Mouse (Mus musculus) E14TG2a.4 (cell line): ENCODE measurements around the gene D6Ertd527e.

Experiments used
- CTCF ChIP-seq: conservative IDR thresholded peaks from 2 replicates; pipeline ENCODE4 v1.5.1; 2014; ENCODE audit warnings: low read length
- NANOG ChIP-seq: IDR thresholded peaks from 2 replicates; pipeline ENCODE4 v1.6.1; 2014; ENCODE audit warnings: borderline replicate concordance, low read length, mixed read lengths
- POU5F1 ChIP-seq: IDR thresholded peaks from 2 replicates; pipeline ENCODE4 v1.6.1; 2014; ENCODE audit warnings: low read length, borderline replicate concordance

DNA sequence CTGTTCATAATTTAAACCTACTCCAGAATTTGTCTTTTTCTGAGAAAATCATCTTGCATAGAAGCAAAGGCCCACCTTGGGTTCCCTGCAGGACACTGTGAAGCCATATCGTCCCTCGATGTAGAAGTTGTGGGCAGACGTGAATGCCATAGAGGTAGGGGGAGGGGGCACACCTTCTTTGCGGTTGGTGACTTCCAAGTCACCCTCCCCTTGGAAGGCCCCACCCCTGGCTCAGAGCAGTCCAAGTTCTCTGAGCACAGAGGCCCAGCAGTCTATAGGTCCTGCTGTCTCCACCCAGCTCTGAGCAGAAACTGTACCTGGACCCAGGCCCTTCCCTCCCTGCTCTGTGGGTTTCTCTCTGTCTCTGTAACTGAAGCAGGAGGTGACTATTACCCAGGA lies 2.6 kb upstream of the D6Ertd527e start:
- TF ChIP-seq CTCF (no peak), NANOG (no peak), POU5F1 (no peak)
